Comparison of ENCODE assay signal across 8 mouse cellular contexts in genomic region chr9:56889817-56890216, GRCm38 (mm10). TPM values are rescaled to one million over a fixed set of nuclear protein-coding genes. Genes with fewer than 3 reads are reported as not detected.
DNase-seq lines count a peak whose midpoint lies in the region; ATAC-seq and TF ChIP-seq lines count a peak whose summit lies in the region.

No protein-coding gene starts in this region.

- WGBS in forebrain, embryonic 13.5 days = 5% methylated on average over 14 of the region's 14 CpGs
- 10% methylated on average over 14 of the region's 14 CpGs for WGBS in hindbrain, embryonic 11.5 days
- 8% methylated on average over 14 of the region's 14 CpGs for WGBS in lung, embryonic 14.5 days
- 17% methylated on average over 14 of the region's 14 CpGs for WGBS in olfactory bulb, adult 2 months

- H3K36me3 ChIP-seq in forebrain, embryonic 13.5 days (ENCODE audit: poor library complexity, severe bottlenecking) = no peaks in the 10 kb centered on the region
- no peaks in the 10 kb centered on the region for H3K36me3 ChIP-seq in hindbrain, embryonic 11.5 days (ENCODE audit: control insufficient read depth, insufficient read depth, low read length)
- H3K36me3 ChIP-seq in lung, embryonic 14.5 days (ENCODE audit: insufficient read depth) = peaks cover 30% of the 10 kb centered on the region; the same call in 1 of the 2 replicates

- peak; percentile 80 for ATAC-seq in forebrain, embryonic 13.5 days
- peak; percentile 73 for ATAC-seq in hindbrain, embryonic 11.5 days (ENCODE audit: low FRiP score)
- ATAC-seq in lung, embryonic 14.5 days (ENCODE audit: insufficient read depth) = peak; percentile 61

- H3K4me2 ChIP-seq in forebrain, embryonic 13.5 days = peak overlapping the region; percentile 59
- peak overlapping the region; percentile 40 for H3K4me2 ChIP-seq in hindbrain, embryonic 11.5 days (replicated peaks; ENCODE audit: low read depth, low read length)
- H3K4me2 ChIP-seq in lung, embryonic 14.5 days = peak overlapping the region; percentile 51

- peak overlapping the region; percentile 57 for H3K9ac ChIP-seq in forebrain, embryonic 13.5 days
- no peak overlapping the region for H3K9ac ChIP-seq in hindbrain, embryonic 11.5 days (ENCODE audit: low read depth, low read length)
- no peak overlapping the region for H3K9ac ChIP-seq in lung, embryonic 14.5 days

- peaks cover 13% of the 10 kb centered on the region for H3K27me3 ChIP-seq in forebrain, embryonic 13.5 days
- H3K27me3 ChIP-seq in hindbrain, embryonic 11.5 days (ENCODE audit: control insufficient read depth, insufficient read depth, low read length) = no peaks in the 10 kb centered on the region
- no peaks in the 10 kb centered on the region for H3K27me3 ChIP-seq in lung, embryonic 14.5 days (ENCODE audit: insufficient read depth, low read length)

- DNase-seq in MEL-GATA-1-ER (ENCODE audit: extremely low read depth, low read depth) = peak; percentile 77
- peak; percentile 65 for DNase-seq in c-Kit-positive CD71-positive TER-119-positive erythroid progenitor cells, embryonic 14.5 days (ENCODE audit: low spot score)
- DNase-seq in hindbrain, embryonic 11.5 days (ENCODE audit: low spot score) = peak; percentile 90
- peak; percentile 80 for DNase-seq in layer of hippocampus, adult 9-10 months (ENCODE audit: low spot score)
- DNase-seq in lung, embryonic 14.5 days = peak; percentile 96
- DNase-seq in thymus, postnatal 25 days = peak; percentile 54

- TF ChIP-seq POLR2A in olfactory bulb, adult 2 months (IDR thresholded peaks at IDR 0.05; ENCODE audit: insufficient read depth, low read depth, low read length) = no peak

- peaks cover 15% of the 10 kb centered on the region for H3K4me1 ChIP-seq in forebrain, embryonic 13.5 days
- peaks cover 3% of the 10 kb centered on the region; the same call in 1 of the 2 replicates for H3K4me1 ChIP-seq in hindbrain, embryonic 11.5 days (replicated peaks; ENCODE audit: control insufficient read depth, insufficient read depth, low read length)
- H3K4me1 ChIP-seq in lung, embryonic 14.5 days (ENCODE audit: insufficient read depth) = no peaks in the 10 kb centered on the region; the same call in 1 of the 2 replicates
- peaks cover 9% of the 10 kb centered on the region for H3K4me1 ChIP-seq in olfactory bulb, adult 2 months (ENCODE audit: control insufficient read depth, insufficient read depth, low read length)

- no peak overlapping the region for H3K27ac ChIP-seq in forebrain, embryonic 13.5 days
- no peak overlapping the region for H3K27ac ChIP-seq in hindbrain, embryonic 11.5 days (ENCODE audit: low read depth, low read length)
- no peak overlapping the region for H3K27ac ChIP-seq in lung, embryonic 14.5 days (ENCODE audit: low read depth)
- no peak overlapping the region for H3K27ac ChIP-seq in olfactory bulb, adult 2 months (ENCODE audit: insufficient read depth, low read depth, low read length)

- H3K9me3 ChIP-seq in forebrain, embryonic 13.5 days (replicated peaks) = no peaks in the 10 kb centered on the region
- H3K9me3 ChIP-seq in hindbrain, embryonic 11.5 days (ENCODE audit: control insufficient read depth, low read length) = no peaks in the 10 kb centered on the region
- no peaks in the 10 kb centered on the region for H3K9me3 ChIP-seq in lung, embryonic 14.5 days (ENCODE audit: low read depth, low read length)

- H3K4me3 ChIP-seq in forebrain, embryonic 13.5 days = peak overlapping the region; percentile 27
- H3K4me3 ChIP-seq in hindbrain, embryonic 11.5 days (ENCODE audit: low read depth, low read length) = no peak overlapping the region
- H3K4me3 ChIP-seq in lung, embryonic 14.5 days (ENCODE audit: low read depth, low read length) = no peak overlapping the region
- H3K4me3 ChIP-seq in olfactory bulb, adult 2 months (ENCODE audit: insufficient read depth, low read depth, low read length) = no peak overlapping the region

- peak; percentile 95 for TF ChIP-seq CTCF in lung, embryonic 14.5 days (IDR thresholded peaks at IDR 0.05; ENCODE audit: low read depth)
- peak; percentile 36; the same call in 1 of the 2 replicates for TF ChIP-seq CTCF in olfactory bulb, adult 2 months (IDR thresholded peaks at IDR 0.05; ENCODE audit: insufficient read depth, low read depth, low read length)

RNA-seq across cellular contexts. Expression of gene Cspg4, which starts 25.0 kb away (rescaled TPM):
- 3.0 and 3.1 TPM in 2 replicates for polyA plus RNA-seq in forebrain, embryonic 13.5 days (2015; fragmentation: Nextera tagmentation; extraction: Ambion mirVana)
- 2.6 and 2.7 TPM in 2 replicates for polyA plus RNA-seq in hindbrain, embryonic 11.5 days (2014; fragmentation: Nextera tagmentation; extraction: Ambion mirVana)
- 12.3 and 13.9 TPM in 2 replicates for polyA plus RNA-seq in lung, embryonic 14.5 days (2014; fragmentation: Nextera tagmentation; extraction: Ambion mirVana)
- not detected in 2 replicates for polyA plus RNA-seq in olfactory bulb, adult 2 months (2012; ENCODE audit: insufficient read depth, insufficient read length, low replicate concordance, missing spikeins)

RNA-seq across cellular contexts. Expression of gene Odf3l1, which starts 25.3 kb away (rescaled TPM):
- polyA plus RNA-seq in forebrain, embryonic 13.5 days (2015; fragmentation: Nextera tagmentation; extraction: Ambion mirVana) = 0.44 TPM in 1 of 2 replicates, not detected in the other
- 0.36 and 0.37 TPM in 2 replicates for polyA plus RNA-seq in hindbrain, embryonic 11.5 days (2014; fragmentation: Nextera tagmentation; extraction: Ambion mirVana)
- 0.23 and 1.1 TPM in 2 replicates for polyA plus RNA-seq in lung, embryonic 14.5 days (2014; fragmentation: Nextera tagmentation; extraction: Ambion mirVana)
- not detected in 2 replicates for polyA plus RNA-seq in olfactory bulb, adult 2 months (2012; ENCODE audit: insufficient read depth, insufficient read length, low replicate concordance, missing spikeins)

RNA-seq across cellular contexts. Expression of gene Snx33, which starts 38.4 kb away (rescaled TPM):
- 2.6 TPM in 2 replicates for polyA plus RNA-seq in forebrain, embryonic 13.5 days (2015; fragmentation: Nextera tagmentation; extraction: Ambion mirVana)
- polyA plus RNA-seq in hindbrain, embryonic 11.5 days (2014; fragmentation: Nextera tagmentation; extraction: Ambion mirVana) = 3.3 and 3.8 TPM in 2 replicates
- 7.8 and 9.5 TPM in 2 replicates for polyA plus RNA-seq in lung, embryonic 14.5 days (2014; fragmentation: Nextera tagmentation; extraction: Ambion mirVana)
- not detected in 2 replicates for polyA plus RNA-seq in olfactory bulb, adult 2 months (2012; ENCODE audit: insufficient read depth, insufficient read length, low replicate concordance, missing spikeins)

RNA-seq across cellular contexts. Expression of gene Imp3, which starts 47.5 kb away (rescaled TPM):
- 86.6 and 89.0 TPM in 2 replicates for polyA plus RNA-seq in forebrain, embryonic 13.5 days (2015; fragmentation: Nextera tagmentation; extraction: Ambion mirVana)
- 66.0 and 70.2 TPM in 2 replicates for polyA plus RNA-seq in hindbrain, embryonic 11.5 days (2014; fragmentation: Nextera tagmentation; extraction: Ambion mirVana)
- 69.6 and 75.1 TPM in 2 replicates for polyA plus RNA-seq in lung, embryonic 14.5 days (2014; fragmentation: Nextera tagmentation; extraction: Ambion mirVana)
- polyA plus RNA-seq in olfactory bulb, adult 2 months (2012; ENCODE audit: insufficient read depth, insufficient read length, low replicate concordance, missing spikeins) = not detected in 2 replicates
